Mouse (Mus musculus) kidney, embryonic 14.5 days (tissue): Measurements from ENCODE around the gene Reep3. TPM values are rescaled to one million over a fixed set of nuclear protein-coding genes. Genes with fewer than 3 reads are reported as not detected.

Experiments
- ATAC-seq: fragments of 200-750 bp; cut with Nextera tagmentation; 2 replicates; pipeline ENCODE4 v1.8.0; 2017; ENCODE audit warnings: moderate number of reproducible peaks, mild to moderate bottlenecking, moderate TSS enrichment, moderate library complexity; ENCODE audit not compliant: low FRiP score, low TSS enrichment
- H3K27ac ChIP-seq: fragments of 300-500 bp; sonication (generic); 2 replicates; pipeline ENCODE4 v1.5.1; 2014; ENCODE audit warnings: low read depth, mild to moderate bottlenecking, low read length, moderate library complexity, mixed read lengths
- H3K27me3 ChIP-seq: fragments of 300-500 bp; sonication (generic); 2 replicates; pipeline ENCODE4 v1.6.1; 2014; ENCODE audit warnings: mild to moderate bottlenecking, low read length; ENCODE audit not compliant: control insufficient read depth, insufficient read depth
- H3K36me3 ChIP-seq: fragments of 300-500 bp; sonication (generic); 2 replicates; pipeline ENCODE4 v1.6.1; 2014; ENCODE audit warnings: low read length, mixed read lengths; ENCODE audit not compliant: control insufficient read depth, insufficient read depth
- H3K4me1 ChIP-seq: fragments of 300-500 bp; sonication (generic); 2 replicates; pipeline ENCODE4 v1.6.1; 2014; ENCODE audit warnings: low read length, mixed read lengths; ENCODE audit not compliant: control insufficient read depth, insufficient read depth
- H3K4me2 ChIP-seq: fragments of 300-500 bp; sonication (generic); replicated peaks from 2 replicates; pipeline ENCODE4 v1.6.1; 2014; ENCODE audit warnings: low read depth, mild to moderate bottlenecking, low read length
- H3K4me3 ChIP-seq: fragments of 300-500 bp; sonication (generic); 2 replicates; pipeline ENCODE4 v1.5.1; 2014; ENCODE audit warnings: mild to moderate bottlenecking, low read length
- H3K9ac ChIP-seq: fragments of 300-500 bp; sonication (generic); 2 replicates; pipeline ENCODE4 v1.6.1; 2014; ENCODE audit warnings: low read depth, mild to moderate bottlenecking, low read length, moderate library complexity
- H3K9me3 ChIP-seq: fragments of 300-500 bp; sonication (generic); 2 replicates; pipeline ENCODE4 v1.6.1; 2016; ENCODE audit warnings: low read length; ENCODE audit not compliant: control insufficient read depth
- WGBS: fragments of 180-500 bp; shearing (Covaris S2); extraction: QIAGEN DNeasy Blood & Tissue Kit; methylation state at CpG from one replicate; pipeline ENCODE4 v1.1.7; 2014; 5-methylcytosine and 5-hydroxymethylcytosine counted together
- polyA plus RNA-seq: library from polyadenylated mRNA; unstranded; fragments of >200 nt; fragmentation: Nextera tagmentation; extraction: Ambion mirVana; gene quantifications from 2 replicates; pipeline ENCODE4 v1.2.1, GENCODE M21; 2014

Reep3 gene
- polyA plus RNA-seq, 1 experiment from 2014 or later = 50.6 TPM

- no peaks in the 10 kb centered on the region for H3K27me3 ChIP-seq
- 0 out of 2 replicates have a peak, but pooled peaks cover 3% of the 10 kb centered on the region for H3K4me1 ChIP-seq
- no peaks in the 10 kb centered on the region for H3K36me3 ChIP-seq
- no peak overlapping the region for H3K4me3 ChIP-seq
- H3K9me3 ChIP-seq = peaks cover 3% of the 10 kb centered on the region; the same call in 1 of the 2 replicates
- H3K4me2 ChIP-seq = no peak overlapping the region
- no peak overlapping the region for H3K9ac ChIP-seq
- no peak overlapping the region for H3K27ac ChIP-seq
- 64% methylated on average over 9 of the region's 9 CpGs for WGBS
- ATAC-seq = 0 out of 2 replicates have a peak, but pooled peaks have one; percentile 34
Measured at GRCm38 (mm10) chr10:66966391-66967109, 130.2 kb downstream of the Reep3 start.

GRCm38 (mm10) chr10:66960136-66960535 lies 136.6 kb downstream of the Reep3 start:
- WGBS = 70% methylated on average over 8 of the region's 8 CpGs

More at GRCm38 (mm10) chr10:66960136-66960535, 136.6 kb downstream of the Reep3 start:
- Histone ChIP-seq H3K9me3 (no peaks in the 10 kb centered on the region), H3K27me3 (no peaks in the 10 kb centered on the region), H3K36me3 (no peaks in the 10 kb centered on the region), H3K9ac (no peak overlapping the region), H3K27ac (no peak overlapping the region), H3K4me2 (no peak overlapping the region), H3K4me3 (no peak overlapping the region), H3K4me1 (no peaks in the 10 kb centered on the region)
- ATAC-seq = no peak

Other genes starting within 250 kb of the Reep3 start
- 51.1 and 54.9 TPM in 2 replicates for gene Jmjd1c, start 820 bp downstream of the Reep3 start, polyA plus RNA-seq
- gene Nrbf2, start 188.4 kb upstream of the Reep3 start, polyA plus RNA-seq = 33.8 and 34.7 TPM in 2 replicates